Mouse (Mus musculus): Measurements from ENCODE around the gene Ackr3.

The Ackr3 gene

GRCm38 (mm10) chr1:90203783-90204690 is at the start of gene Ackr3:
Ackr3 (plus strand) TSS chr1:90203980.
- DNase-seq = peak; percentile 61 to 64

- no peak for DNase-seq
Observed at GRCm38 (mm10) chr1:90156589-90156988, 47.2 kb upstream of the Ackr3 start.

GRCm38 (mm10) chr1:90159927-90160326 is 43.9 kb upstream of the Ackr3 start:
- DNase-seq = no peak

- no peak for DNase-seq
Observed at GRCm38 (mm10) chr1:90161623-90162022, 42.2 kb upstream of the Ackr3 start.

- DNase-seq = no peak
Observed at GRCm38 (mm10) chr1:90162379-90162857, 41.4 kb upstream of the Ackr3 start.

- no peak for DNase-seq
Observed at GRCm38 (mm10) chr1:90163161-90163560, 40.6 kb upstream of the Ackr3 start.

GRCm38 (mm10) chr1:90164319-90164718 is 39.5 kb upstream of the Ackr3 start:
- no peak for DNase-seq

GRCm38 (mm10) chr1:90174338-90174737 is 29.4 kb upstream of the Ackr3 start:
- DNase-seq = no peak

- DNase-seq = no peak
Observed at GRCm38 (mm10) chr1:90176223-90176622, 27.6 kb upstream of the Ackr3 start.

GRCm38 (mm10) chr1:90177565-90177964 is 26.2 kb upstream of the Ackr3 start:
- no peak for DNase-seq

GRCm38 (mm10) chr1:90177978-90178377 is 25.8 kb upstream of the Ackr3 start:
- no peak for DNase-seq

GRCm38 (mm10) chr1:90180479-90180878 is 23.3 kb upstream of the Ackr3 start:
- no peak for DNase-seq

GRCm38 (mm10) chr1:90180966-90181699 is 22.6 kb upstream of the Ackr3 start:
- no peak for DNase-seq

GRCm38 (mm10) chr1:90182521-90182920 is 21.3 kb upstream of the Ackr3 start:
- DNase-seq = no peak

GRCm38 (mm10) chr1:90183602-90184001 is 20.2 kb upstream of the Ackr3 start:
- DNase-seq = no peak

GRCm38 (mm10) chr1:90186173-90186572 is 17.6 kb upstream of the Ackr3 start:
- no peak for DNase-seq

GRCm38 (mm10) chr1:90186874-90187273 is 16.9 kb upstream of the Ackr3 start:
- no peak for DNase-seq

GRCm38 (mm10) chr1:90189046-90189445 is 14.7 kb upstream of the Ackr3 start:
- no peak for DNase-seq

- no peak for DNase-seq
Observed at GRCm38 (mm10) chr1:90201246-90201645, 2.5 kb upstream of the Ackr3 start.

- DNase-seq = no peak
Observed at GRCm38 (mm10) chr1:90201655-90202054, 2.1 kb upstream of the Ackr3 start.

GRCm38 (mm10) chr1:90202207-90202978 is 1.4 kb upstream of the Ackr3 start:
- DNase-seq = peak; percentile 77

GRCm38 (mm10) chr1:90203341-90203740 is 439 bp upstream of the Ackr3 start:
- DNase-seq = no peak

GRCm38 (mm10) chr1:90204821-90205220 is 1.0 kb downstream of the Ackr3 start:
- DNase-seq = no peak
